Mouse (Mus musculus) bone marrow, adult 2 months (tissue): ENCODE results near the gene Faap100.

ENCODE experiments used
- CTCF ChIP-seq: fragments of 200-500 bp; IDR thresholded peaks from 2 replicates; pipeline ENCODE4 v1.5.1; 2011; ENCODE audit warnings: low read length, control low read depth; ENCODE audit not compliant: control insufficient read depth, insufficient read depth
- POLR2A ChIP-seq: fragments of 200-500 bp; IDR thresholded peaks from 2 replicates; pipeline ENCODE4 v1.6.1; 2011; ENCODE audit warnings: low read depth, mild to moderate bottlenecking, control low read depth, low read length, borderline replicate concordance; ENCODE audit not compliant: control insufficient read depth

DNA sequence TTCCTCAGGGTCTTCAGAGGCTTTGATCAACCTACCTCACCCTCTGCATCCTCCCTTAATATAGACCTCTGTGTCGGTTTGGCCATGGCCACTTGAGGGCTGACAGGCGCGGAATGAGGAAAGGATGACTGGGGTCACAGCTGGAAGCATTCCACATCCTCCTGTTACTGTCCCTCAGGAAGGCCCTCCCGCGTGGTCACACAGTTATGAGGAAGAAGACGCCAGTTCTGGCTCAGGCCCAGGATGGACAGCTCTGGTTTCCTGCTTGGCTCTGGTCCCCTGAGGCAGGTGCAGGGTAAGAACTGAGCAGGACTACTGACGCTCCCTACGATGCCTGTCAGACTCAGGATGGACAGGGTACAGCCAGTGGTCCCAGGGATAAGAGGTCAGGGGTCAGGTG, 18.5 kb downstream of the Faap100 start:
- no peak for TF ChIP-seq POLR2A
- no peak for TF ChIP-seq CTCF
